8 mouse cellular contexts compared by ENCODE assay signal in genomic region chr4:132514555-132515135, GRCm38 (mm10). TPM values are rescaled to one million over a fixed set of nuclear protein-coding genes. Genes with fewer than 3 reads are reported as not detected.
DNase-seq lines count a peak whose midpoint lies in the region; ATAC-seq lines count a peak whose summit lies in the region.

No protein-coding gene starts in this region.

- H3K27ac ChIP-seq in hindbrain, embryonic 16.5 days (ENCODE audit: low read depth, low read length): peak overlapping the region; percentile 60

- H3K4me3 ChIP-seq in hindbrain, embryonic 16.5 days (ENCODE audit: low read length): peak overlapping the region; percentile 43

- peak; percentile 82 for DNase-seq in T-cell, adult 2 months (ENCODE audit: low spot score)
- DNase-seq in cerebellum, postnatal 36 days: peak; percentile 88 to 90
- peak; percentile 89 for DNase-seq in gastrocnemius, adult 18-20 months (ENCODE audit: low spot score)
- DNase-seq in left cerebral cortex, postnatal 10 days (ENCODE audit: extremely low spot score in 1 of 2, low spot score in 2 of 2): peak; percentile 69 to 81
- peak; percentile 76 for DNase-seq in right cerebral cortex, postnatal 14 days
- peak; percentile 84 for DNase-seq in urinary bladder, postnatal 25 days (ENCODE audit: low spot score)

- H3K4me2 ChIP-seq in hindbrain, embryonic 16.5 days (ENCODE audit: low read length): peak overlapping the region; percentile 87

- WGBS in hindbrain, embryonic 16.5 days: 2% methylated on average over 21 of the region's 21 CpGs

- intact Hi-C loops in left cerebral cortex, postnatal 10 days (cut with DNase I): loop anchor here (5.0 to 10.0 kb wide), 2 partner anchors 92 to 160 kb away; partner anchors contain the start of genes Phactr4 and Rcc1

- H3K27me3 ChIP-seq in hindbrain, embryonic 16.5 days (replicated peaks; ENCODE audit: control insufficient read depth, insufficient read depth, low read length): peaks cover 3% of the 10 kb centered on the region; the same call in 1 of the 2 replicates

- ATAC-seq in hindbrain, embryonic 16.5 days: no peak
- ATAC-seq in megakaryocyte progenitor cell, adult 5-6 weeks (replicated peaks; ENCODE audit: poor library complexity): peak; percentile 35

- peaks cover 9% of the 10 kb centered on the region for H3K4me1 ChIP-seq in hindbrain, embryonic 16.5 days (ENCODE audit: control insufficient read depth, insufficient read depth, low read depth, low read length)

- H3K9ac ChIP-seq in hindbrain, embryonic 16.5 days (ENCODE audit: low read depth, low read length): peak overlapping the region; percentile 16; the same call in 1 of the 2 replicates

- H3K9me3 ChIP-seq in hindbrain, embryonic 16.5 days (ENCODE audit: control insufficient read depth, low read length): no peaks in the 10 kb centered on the region

- H3K36me3 ChIP-seq in hindbrain, embryonic 16.5 days (ENCODE audit: control insufficient read depth, insufficient read depth, low read length): no peaks in the 10 kb centered on the region

RNA-seq across cellular contexts. Expression of gene Sesn2, which starts 4.3 kb away (rescaled TPM):
- 1 to 10 TPM; 2.1 to 2.5 TPM for total RNA-seq in gastrocnemius, adult 18-20 months (2021)
- polyA plus RNA-seq in hindbrain, embryonic 16.5 days (2015; fragmentation: Nextera tagmentation; extraction: Ambion mirVana): 13.3 and 14.6 TPM in 2 replicates
- total RNA-seq in left cerebral cortex, postnatal 10 days (2021): 10 to 100 TPM; 10.3 to 13.0 TPM
- 2.4 and 3.4 TPM in 2 replicates for total RNA-seq in megakaryocyte progenitor cell, adult 5-6 weeks (2015)
- 2.6 and 3.0 TPM in 2 replicates for total RNA-seq in megakaryocyte progenitor cell, adult 5-6 weeks (2017)

RNA-seq across cellular contexts. Expression of gene Atpif1, which starts 18.8 kb away (rescaled TPM):
- 10 to 100 TPM; 55.5 to 59.0 TPM for total RNA-seq in gastrocnemius, adult 18-20 months (2021)
- polyA plus RNA-seq in hindbrain, embryonic 16.5 days (2015; fragmentation: Nextera tagmentation; extraction: Ambion mirVana): 1,157 and 1,329 TPM in 2 replicates
- 100 to 1,000 TPM; 662 to 668 TPM for total RNA-seq in left cerebral cortex, postnatal 10 days (2021)
- total RNA-seq in megakaryocyte progenitor cell, adult 5-6 weeks (2015): 678 and 715 TPM in 2 replicates
- total RNA-seq in megakaryocyte progenitor cell, adult 5-6 weeks (2017): 1,407 and 1,519 TPM in 2 replicates

RNA-seq across cellular contexts. Expression of gene Dnajc8, which starts 20.7 kb away (rescaled TPM):
- 10 to 100 TPM; 53.7 to 63.2 TPM for total RNA-seq in gastrocnemius, adult 18-20 months (2021)
- polyA plus RNA-seq in hindbrain, embryonic 16.5 days (2015; fragmentation: Nextera tagmentation; extraction: Ambion mirVana): 130 and 138 TPM in 2 replicates
- total RNA-seq in left cerebral cortex, postnatal 10 days (2021): 10 to 100 TPM; 74.6 to 83.5 TPM
- 134 and 147 TPM in 2 replicates for total RNA-seq in megakaryocyte progenitor cell, adult 5-6 weeks (2015)
- total RNA-seq in megakaryocyte progenitor cell, adult 5-6 weeks (2017): 416 and 463 TPM in 2 replicates

RNA-seq across cellular contexts. Expression of gene Ptafr, which starts 49.2 kb away (rescaled TPM):
- 1 to 10 TPM in 1 of 2 experiments, under 1 TPM in 1; 0.39 to 1.1 TPM for total RNA-seq in gastrocnemius, adult 18-20 months (2021)
- polyA plus RNA-seq in hindbrain, embryonic 16.5 days (2015; fragmentation: Nextera tagmentation; extraction: Ambion mirVana): 0.39 and 0.48 TPM in 2 replicates
- total RNA-seq in left cerebral cortex, postnatal 10 days (2021): 1 to 10 TPM; 1.3 to 1.6 TPM
- 1.1 and 1.3 TPM in 2 replicates for total RNA-seq in megakaryocyte progenitor cell, adult 5-6 weeks (2015)
- total RNA-seq in megakaryocyte progenitor cell, adult 5-6 weeks (2017): 2.5 and 2.9 TPM in 2 replicates

RNA-seq across cellular contexts. Expression of gene Med18, which starts 50.9 kb away (rescaled TPM):
- 1 to 10 TPM; 2.6 TPM for total RNA-seq in gastrocnemius, adult 18-20 months (2021)
- polyA plus RNA-seq in hindbrain, embryonic 16.5 days (2015; fragmentation: Nextera tagmentation; extraction: Ambion mirVana): 14.7 and 15.2 TPM in 2 replicates
- 10 to 100 TPM in 1 of 2 experiments, 1 to 10 TPM in 1; 7.8 to 10.1 TPM for total RNA-seq in left cerebral cortex, postnatal 10 days (2021)
- 11.1 and 18.4 TPM in 2 replicates for total RNA-seq in megakaryocyte progenitor cell, adult 5-6 weeks (2015)
- total RNA-seq in megakaryocyte progenitor cell, adult 5-6 weeks (2017): 10.9 and 16.9 TPM in 2 replicates

Comparison
In these comparisons a context has a peak if more than half of its experiments do, and no peak if none do; other contexts are left out.
1. RNA of gene Atpif1, which starts 18.8 kb away (total RNA-seq): 678 to 1,519 TPM in megakaryocyte progenitor cell, adult 5-6 weeks and 662 to 668 TPM in left cerebral cortex, postnatal 10 days; 55.5 to 59.0 TPM in gastrocnemius, adult 18-20 months; every median in the first group is over 10 times any median in the second.
2. Peak in every context shown above with its lines, with median percentiles within 50 percentile points of each other: DNase-seq.